Mouse (Mus musculus) CD8-positive naive resting alpha-beta T cell, adult 57 days (primary cell): ENCODE results near the gene Gm13285. TPM values are rescaled to one million over a fixed set of nuclear protein-coding genes. Genes with fewer than 3 reads are reported as not detected.

Experiments used
- total RNA-seq: library from RNA; stranded (reverse); gene quantifications from one replicate; pipeline ENCODE4 v1.2.4, GENCODE M21; 2023

Gene Gm13285
- total RNA-seq, 1 experiment from 2014 or later = not detected

Other genes starting within 250 kb of the Gm13285 start
- not detected for gene Ifna15, start 241.4 kb upstream of the Gm13285 start, total RNA-seq
- gene Ifna14, start 227.9 kb upstream of the Gm13285 start, total RNA-seq = not detected
- not detected for gene Ifna9, start 207.3 kb upstream of the Gm13285 start, total RNA-seq
- not detected for gene Ifna12, start 196.3 kb upstream of the Gm13285 start, total RNA-seq
- not detected for gene C87499, start 165.3 kb upstream of the Gm13285 start, total RNA-seq
- not detected for gene Ifna13, start 155.2 kb upstream of the Gm13285 start, total RNA-seq
- gene Ifna16, start 122.7 kb upstream of the Gm13285 start, total RNA-seq = not detected
- not detected for gene Ifna2, start 115.8 kb upstream of the Gm13285 start, total RNA-seq
- gene Ifnab, start 108.3 kb upstream of the Gm13285 start, total RNA-seq = not detected
- gene Gm26566, start 77.9 kb upstream of the Gm13285 start, total RNA-seq = 1.4 TPM
- gene Klhl9, start 77.2 kb upstream of the Gm13285 start, total RNA-seq = 38.7 TPM
- not detected for gene Gm13271, start 44.8 kb upstream of the Gm13285 start, total RNA-seq
- not detected for gene Gm13283, start 39.5 kb upstream of the Gm13285 start, total RNA-seq
- gene Gm13290, start 25.8 kb upstream of the Gm13285 start, total RNA-seq = not detected
- not detected for gene Gm13289, start 22.7 kb upstream of the Gm13285 start, total RNA-seq
- not detected for gene Gm13272, start 19.8 kb upstream of the Gm13285 start, total RNA-seq
- gene Ifnz, start 17.5 kb upstream of the Gm13285 start, total RNA-seq = not detected
- gene Gm13276, start 14.0 kb upstream of the Gm13285 start, total RNA-seq = not detected
- gene Gm13277, start 11.0 kb upstream of the Gm13285 start, total RNA-seq = not detected
- not detected for gene Gm13278, start 8.1 kb upstream of the Gm13285 start, total RNA-seq
- gene Gm13275, start 5.2 kb upstream of the Gm13285 start, total RNA-seq = not detected
- gene Gm13279, start 2.3 kb upstream of the Gm13285 start, total RNA-seq = not detected
- gene Gm13287, start 3.6 kb downstream of the Gm13285 start, total RNA-seq = not detected
- gene Gm13288, start 5.9 kb downstream of the Gm13285 start, total RNA-seq = not detected
- gene Ifna7, start 16.6 kb downstream of the Gm13285 start, total RNA-seq = not detected
- not detected for gene Ifna11, start 20.3 kb downstream of the Gm13285 start, total RNA-seq
- not detected for gene Ifna6, start 27.8 kb downstream of the Gm13285 start, total RNA-seq
- gene Ifna5, start 35.9 kb downstream of the Gm13285 start, total RNA-seq = not detected
- gene Ifna4, start 42.2 kb downstream of the Gm13285 start, total RNA-seq = not detected
- not detected for gene Ifna1, start 50.4 kb downstream of the Gm13285 start, total RNA-seq
- not detected for gene Ifne, start 80.5 kb downstream of the Gm13285 start, total RNA-seq